8 mouse cellular contexts compared by ENCODE assay signal in the genomic region with DNA sequence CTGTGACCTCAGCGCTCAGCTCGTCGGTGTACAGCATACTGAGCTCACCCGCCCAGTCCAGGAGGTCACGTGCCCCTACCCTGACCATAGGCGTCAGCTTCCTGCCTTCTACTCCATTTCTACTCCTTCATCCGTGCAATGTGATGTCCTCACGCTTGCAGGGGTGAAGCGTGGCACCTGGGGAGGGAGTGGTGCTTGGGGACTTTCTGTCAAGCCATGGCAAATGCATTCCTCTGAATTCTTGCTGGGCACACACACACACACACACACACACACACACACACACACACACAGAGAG. TPM values are rescaled to one million over a fixed set of nuclear protein-coding genes. Genes with fewer than 3 reads are reported as not detected.
DNase-seq lines count a peak whose midpoint lies in the region; ATAC-seq and TF ChIP-seq lines count a peak whose summit lies in the region.

No protein-coding gene starts in this region.

- peak overlapping the region; percentile 54 for H3K4me3 ChIP-seq in heart, embryonic 16.5 days (ENCODE audit: low read length)
- H3K4me3 ChIP-seq in hindbrain, postnatal 0 days (ENCODE audit: low read length): peak overlapping the region; percentile 23; the same call in 1 of the 2 replicates
- peak overlapping the region; percentile 38 for H3K4me3 ChIP-seq in midbrain, embryonic 10.5 days

- H3K27me3 ChIP-seq in heart, embryonic 16.5 days (ENCODE audit: control insufficient read depth, insufficient read depth, low read length): no peaks in the 10 kb centered on the region; the same call in 1 of the 2 replicates
- H3K27me3 ChIP-seq in hindbrain, postnatal 0 days (ENCODE audit: insufficient read depth, low read length): no peaks in the 10 kb centered on the region
- peaks cover 38% of the 10 kb centered on the region for H3K27me3 ChIP-seq in midbrain, embryonic 10.5 days (ENCODE audit: low read depth, poor library complexity, severe bottlenecking)

- no peaks in the 10 kb centered on the region for H3K36me3 ChIP-seq in heart, embryonic 16.5 days (ENCODE audit: control insufficient read depth, insufficient read depth)
- H3K36me3 ChIP-seq in hindbrain, postnatal 0 days (ENCODE audit: insufficient read depth, low read length): no peaks in the 10 kb centered on the region
- no peaks in the 10 kb centered on the region for H3K36me3 ChIP-seq in midbrain, embryonic 10.5 days

- no peak for TF ChIP-seq CTCF in brain, embryonic 14.5 days (IDR thresholded peaks at IDR 0.05; ENCODE audit: borderline replicate concordance, extremely low read depth, insufficient read depth, insufficient read length)
- TF ChIP-seq CTCF in hindbrain, postnatal 0 days (IDR thresholded peaks at IDR 0.05; ENCODE audit: low read depth): no peak

- ATAC-seq in heart, embryonic 16.5 days (replicated peaks; ENCODE audit: extremely low read depth, insufficient read depth, low FRiP score): peak; percentile 62; the same call in 1 of the 2 replicates
- ATAC-seq in hindbrain, postnatal 0 days: peak; percentile 79

- no peak for TF ChIP-seq POLR2A in brain, embryonic 14.5 days (IDR thresholded peaks at IDR 0.05; ENCODE audit: borderline replicate concordance, extremely low read depth, insufficient read depth, insufficient read length, poor library complexity, severe bottlenecking)

- H3K4me1 ChIP-seq in heart, embryonic 16.5 days (ENCODE audit: control insufficient read depth, insufficient read depth, low read length): peaks cover 13% of the 10 kb centered on the region
- no peaks in the 10 kb centered on the region for H3K4me1 ChIP-seq in hindbrain, postnatal 0 days (ENCODE audit: insufficient read depth, low read length)
- H3K4me1 ChIP-seq in midbrain, embryonic 10.5 days: peaks cover 20% of the 10 kb centered on the region

- WGBS in heart, embryonic 16.5 days: 28% methylated on average over 9 of the region's 9 CpGs
- 52% methylated on average over 9 of the region's 9 CpGs for WGBS in hindbrain, postnatal 0 days
- 63% methylated on average over 9 of the region's 9 CpGs for WGBS in midbrain, embryonic 10.5 days

- no peak for DNase-seq in heart, postnatal 4 days
- peak; percentile 21 for DNase-seq in brain, embryonic 14.5 days (ENCODE audit: low read depth)
- peak; percentile 25 for DNase-seq in hindbrain, postnatal 0 days (ENCODE audit: low spot score)
- no peak for DNase-seq in midbrain, embryonic 10.5 days (ENCODE audit: low spot score)
- DNase-seq in T-cell, adult 2 months (ENCODE audit: low spot score): no peak
- DNase-seq in ovary, postnatal 14 days (ENCODE audit: low spot score): no peak
- DNase-seq in left cerebral cortex, postnatal 4 days: no peak

- H3K9ac ChIP-seq in heart, embryonic 16.5 days (ENCODE audit: low read length): no peak overlapping the region; the same call in 1 of the 2 replicates
- H3K9ac ChIP-seq in hindbrain, postnatal 0 days (replicated peaks; ENCODE audit: low read length): no peak overlapping the region

- intact Hi-C loops in left cerebral cortex, postnatal 4 days (cut with DNase I): no loop called here

- H3K27ac ChIP-seq in heart, embryonic 16.5 days (ENCODE audit: low read length): no peak overlapping the region
- peak overlapping the region; percentile 57; the same call in 1 of the 2 replicates for H3K27ac ChIP-seq in hindbrain, postnatal 0 days
- no peak overlapping the region; the same call in 1 of the 2 replicates for H3K27ac ChIP-seq in midbrain, embryonic 10.5 days (replicated peaks)

- no peaks in the 10 kb centered on the region for H3K9me3 ChIP-seq in heart, embryonic 16.5 days (replicated peaks; ENCODE audit: control insufficient read depth, low read length)
- no peaks in the 10 kb centered on the region for H3K9me3 ChIP-seq in hindbrain, postnatal 0 days (ENCODE audit: low read length)
- H3K9me3 ChIP-seq in midbrain, embryonic 10.5 days (replicated peaks): no peaks in the 10 kb centered on the region

- peak overlapping the region; percentile 83 for H3K4me2 ChIP-seq in heart, embryonic 16.5 days (ENCODE audit: low read depth, low read length)
- H3K4me2 ChIP-seq in hindbrain, postnatal 0 days (ENCODE audit: low read depth, low read length): peak overlapping the region; percentile 58

RNA-seq across cellular contexts. Expression of a gene that starts 37.6 kb away (rescaled TPM):
- 85.7 and 89.7 TPM in 2 replicates for polyA plus RNA-seq in heart, embryonic 16.5 days (2015; fragmentation: Nextera tagmentation; extraction: Ambion mirVana)
- total RNA-seq in heart, postnatal 4 days (2021): 10 to 100 TPM; 76.1 to 80.0 TPM
- polyA plus RNA-seq in brain, embryonic 14.5 days (2012; rRNA removed): 149 and 198 TPM in 2 replicates
- 100.0 and 127 TPM in 2 replicates for total RNA-seq in hindbrain, postnatal 0 days (2014; rRNA removed)
- polyA plus RNA-seq in hindbrain, postnatal 0 days (2015; fragmentation: Nextera tagmentation; extraction: Ambion mirVana): 82.0 and 83.2 TPM in 2 replicates
- polyA plus RNA-seq in midbrain, embryonic 10.5 days (2016; fragmentation: Nextera tagmentation; extraction: Ambion mirVana): 222 and 239 TPM in 2 replicates
- total RNA-seq in left cerebral cortex, postnatal 4 days (2021): 100 to 1,000 TPM; 145 to 163 TPM

Comparison
In these comparisons a context has a peak if more than half of its experiments do, and no peak if none do; other contexts are left out.
1. DNase-seq: peak in brain, embryonic 14.5 days (single experiment) and hindbrain, postnatal 0 days (single experiment); none in heart, postnatal 4 days (single experiment), midbrain, embryonic 10.5 days (single experiment), T-cell, adult 2 months (single experiment), ovary, postnatal 14 days (single experiment) and left cerebral cortex, postnatal 4 days (single experiment).
2. Peak in every context shown above with its lines, with median percentiles within 50 percentile points of each other: H3K4me3 ChIP-seq.